Mouse (Mus musculus) ES-E14 (cell line): ENCODE measurements at regions not wholly inside any gene's neighbourhood (a gene's known extent, or its start where the extent isn't known, plus 50 kb on each side); places are given as distances from the start of the nearest gene placed in this dataset.

Source experiments
- DNase-seq: peaks from one replicate; pipeline ENCODE4 v3.0.0-alpha.2; 2013; ENCODE audit warnings: low read depth, low spot score
- H3K27ac ChIP-seq: 2 replicates; pipeline ENCODE4 v1.5.1; 2012; ENCODE audit warnings: low read depth, mild to moderate bottlenecking, low read length, moderate library complexity, mixed read lengths; ENCODE audit not compliant: poor library complexity, insufficient read depth, severe bottlenecking
- H3K36me3 ChIP-seq: 2 replicates; pipeline ENCODE4 v1.6.1; 2012; ENCODE audit warnings: mild to moderate bottlenecking, low read length, moderate library complexity, mixed read lengths; ENCODE audit not compliant: control insufficient read depth, poor library complexity, insufficient read depth, severe bottlenecking
- H3K4me1 ChIP-seq, 2 experiments: fragments of 150-350 bp in 1 of 2; sonication (generic) in 1 of 2; 2 replicates each; pipeline ENCODE4 v1.6.1; 2012; ENCODE audit warnings: low read length in 2 of 2, mild to moderate bottlenecking in 1 of 2, mixed read lengths in 1 of 2; ENCODE audit not compliant: control insufficient read depth in 2 of 2, insufficient read depth in 2 of 2, poor library complexity in 1 of 2
- H3K4me3 ChIP-seq, 2 experiments: fragments of 150-350 bp in 1 of 2; sonication (generic) in 1 of 2; 2 replicates each; pipeline ENCODE4 v1.5.1; 2012; ENCODE audit warnings: low read length in 2 of 2, low read depth in 1 of 2, mild to moderate bottlenecking in 1 of 2, mixed read lengths in 1 of 2; ENCODE audit not compliant: insufficient read depth in 1 of 2, poor library complexity in 1 of 2, severe bottlenecking in 1 of 2
- H3K9ac ChIP-seq: 2 replicates; pipeline ENCODE4 v1.6.1; 2012; ENCODE audit warnings: low read depth, mild to moderate bottlenecking, low read length, mixed read lengths; ENCODE audit not compliant: poor library complexity, insufficient read depth, severe bottlenecking
- H3K9me3 ChIP-seq: fragments of 150-350 bp; sonication (generic); 2 replicates; pipeline ENCODE4 v1.6.1; 2012; ENCODE audit warnings: low read depth, mild to moderate bottlenecking, low read length; ENCODE audit not compliant: control insufficient read depth, insufficient read depth
- CHD2 ChIP-seq: IDR thresholded peaks from 2 replicates; pipeline ENCODE4 v1.6.1; 2014; ENCODE audit warnings: mild to moderate bottlenecking, low read depth, low read length, inconsistent platforms
- HCFC1 ChIP-seq: IDR thresholded peaks from 2 replicates; pipeline ENCODE4 v1.6.1; 2012; ENCODE audit warnings: low read length, inconsistent platforms, borderline replicate concordance; ENCODE audit not compliant: insufficient read depth
- MAFK ChIP-seq: IDR thresholded peaks from 2 replicates; pipeline ENCODE4 v1.6.1; 2014; ENCODE audit warnings: mild to moderate bottlenecking, low read depth, low read length, inconsistent platforms; ENCODE audit not compliant: insufficient read depth
- ZC3H11A ChIP-seq: IDR thresholded peaks from 2 replicates; pipeline ENCODE4 v1.6.1; 2012; ENCODE audit warnings: low read depth, mild to moderate bottlenecking, inconsistent platforms, low read length, borderline replicate concordance
- ZNF384 ChIP-seq: IDR thresholded peaks from 2 replicates; pipeline ENCODE4 v1.6.1; 2012; ENCODE audit warnings: low read depth, low read length, inconsistent platforms
- in situ Hi-C, 2 experiments: fragments of 600-800 bp; cut with MboI; formaldehyde crosslinking; loops; one replicate each; pipeline ENCODE4 v1.15.1; 2025; ENCODE audit warnings: low sequenced_read_pairs in 2 of 2, inconsistent platforms in 1 of 2; ENCODE audit not compliant: unreplicated experiment in 2 of 2

DNA sequence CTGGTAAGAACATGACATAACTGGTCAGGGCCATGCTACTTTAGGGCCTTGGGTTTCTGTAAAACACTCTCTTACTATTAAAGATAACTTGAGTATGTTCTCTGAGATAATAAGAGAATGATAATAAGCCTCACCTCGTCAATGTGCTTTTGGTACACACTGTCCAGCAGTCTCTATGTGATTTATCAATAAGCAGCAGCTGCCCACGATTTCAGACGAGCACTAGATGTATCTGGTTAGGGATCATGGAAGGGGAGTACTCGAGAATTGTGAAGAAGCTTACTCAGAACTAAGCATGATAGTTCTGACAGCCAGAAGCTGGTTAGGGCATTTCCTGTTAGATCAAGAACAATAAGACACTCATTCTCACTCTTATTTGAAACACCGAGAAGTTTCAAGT is 53.8 kb downstream of the Neurod6 start:
- H3K9ac ChIP-seq = no peak overlapping the region

GRCm38 (mm10) chr6:55620366-55620765 is 60.7 kb downstream of the Neurod6 start:
- Histone ChIP-seq H3K4me3 (no peak overlapping the region), H3K27ac (no peak overlapping the region), H3K36me3 (no peaks in the 10 kb centered on the region), H3K9ac (no peak overlapping the region), H3K9me3 (no peaks in the 10 kb centered on the region), H3K4me1 (no peaks in the 10 kb centered on the region)
- no peak for TF ChIP-seq ZC3H11A
- no peak for TF ChIP-seq MAFK
- no peak for TF ChIP-seq CHD2
- no peak for TF ChIP-seq HCFC1
- TF ChIP-seq ZNF384 = no peak
- in situ Hi-C loops = no loop called here
- no peak for DNase-seq

More for the DNA sequence above, 53.8 kb downstream of the Neurod6 start:
- DNase-seq = no peak
- Histone ChIP-seq H3K4me1 (no peaks in the 10 kb centered on the region), H3K9me3 (no peaks in the 10 kb centered on the region), H3K4me3 (no peak overlapping the region), H3K36me3 (no peaks in the 10 kb centered on the region), H3K27ac (no peak overlapping the region)
- in situ Hi-C loops = no loop called here
- TF ChIP-seq MAFK = no peak
- TF ChIP-seq CHD2 = no peak
- no peak for TF ChIP-seq HCFC1
- TF ChIP-seq ZNF384 = no peak
- TF ChIP-seq ZC3H11A = no peak

DNA sequence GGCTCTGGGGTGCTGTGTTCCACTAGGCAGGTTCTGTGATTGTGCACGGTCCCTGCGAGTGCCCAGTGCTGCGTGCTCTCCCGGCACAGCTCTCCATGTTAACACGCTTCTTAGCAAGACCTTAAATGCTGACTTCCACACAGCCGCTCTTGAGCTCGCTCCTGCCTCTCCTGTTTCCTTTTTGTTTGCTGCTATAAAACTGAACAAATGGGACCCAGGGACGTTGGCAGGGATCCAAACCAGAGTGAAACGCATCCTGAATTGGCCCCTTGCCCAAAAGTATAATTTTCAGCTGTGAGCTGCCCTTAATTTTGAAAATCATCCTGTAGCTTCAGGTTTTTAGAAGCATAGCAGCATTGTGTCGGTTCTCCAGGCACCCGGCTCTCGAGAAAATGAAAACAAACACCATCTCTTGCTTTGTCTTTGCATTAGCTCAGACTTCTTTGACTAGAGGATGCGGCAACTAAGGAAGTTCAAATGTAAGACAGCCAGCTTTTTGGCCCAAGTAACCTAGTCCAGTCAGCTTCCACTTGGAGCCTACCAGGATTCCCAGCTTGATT is 63.1 kb downstream of the Neurod6 start:
- Histone ChIP-seq H3K4me3 (no peak overlapping the region), H3K4me1 (no peaks in the 10 kb centered on the region), H3K27ac (no peak overlapping the region), H3K9ac (no peak overlapping the region), H3K9me3 (no peaks in the 10 kb centered on the region), H3K36me3 (no peaks in the 10 kb centered on the region)
- in situ Hi-C loops = no loop called here
- no peak for TF ChIP-seq MAFK
- no peak for TF ChIP-seq CHD2
- TF ChIP-seq ZNF384 = no peak
- no peak for TF ChIP-seq HCFC1
- no peak for TF ChIP-seq ZC3H11A
- no peak for DNase-seq

DNA sequence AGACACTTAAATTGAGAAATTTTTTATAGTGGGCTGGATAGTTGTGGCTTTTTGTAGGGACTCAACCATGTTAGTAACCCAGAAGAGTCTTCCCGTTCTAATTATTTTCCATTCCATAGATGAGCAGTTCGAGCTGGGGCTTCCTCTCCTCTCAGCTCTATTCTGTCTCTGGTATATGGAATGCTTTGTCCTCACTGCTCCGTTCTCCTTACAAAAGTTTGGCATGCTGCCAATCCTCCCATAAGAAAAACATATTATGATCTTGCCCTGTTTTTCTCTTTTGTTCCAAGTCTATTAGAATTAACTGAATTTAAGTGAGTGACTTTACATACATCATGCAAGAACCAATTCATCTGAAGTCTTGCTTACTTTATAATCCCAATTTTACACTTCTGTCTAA is 70.7 kb downstream of the Neurod6 start:
- Histone ChIP-seq H3K27ac (no peak overlapping the region), H3K9me3 (no peaks in the 10 kb centered on the region), H3K4me1 (no peaks in the 10 kb centered on the region), H3K36me3 (no peaks in the 10 kb centered on the region), H3K9ac (no peak overlapping the region), H3K4me3 (no peak overlapping the region)
- DNase-seq = no peak
- TF ChIP-seq ZNF384 (no peak), CHD2 (no peak), ZC3H11A (no peak), MAFK (no peak), HCFC1 (no peak)
- in situ Hi-C loops = no loop called here

DNA sequence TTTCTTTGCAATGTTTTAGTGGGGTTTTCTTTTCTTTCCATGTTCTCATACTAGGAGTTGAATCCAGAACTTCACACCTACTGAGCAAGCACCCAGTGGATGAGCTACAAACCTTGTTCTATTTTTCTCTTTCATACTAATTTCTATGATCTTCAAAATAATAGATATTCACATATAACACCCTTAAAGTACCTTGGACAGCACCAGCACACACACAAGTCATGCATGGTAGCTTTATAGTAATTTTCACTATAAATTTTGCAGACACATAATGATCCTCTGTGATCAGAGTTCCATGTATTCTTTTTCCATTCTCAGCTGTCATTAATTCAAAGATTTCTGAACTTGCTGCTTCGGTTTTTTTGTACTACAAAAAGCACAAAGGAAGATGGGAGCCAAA is 71.1 kb downstream of the Neurod6 start:
- Histone ChIP-seq H3K4me3 (no peak overlapping the region), H3K36me3 (no peaks in the 10 kb centered on the region), H3K27ac (no peak overlapping the region), H3K9me3 (no peaks in the 10 kb centered on the region), H3K9ac (no peak overlapping the region), H3K4me1 (no peaks in the 10 kb centered on the region)
- in situ Hi-C loops = no loop called here
- TF ChIP-seq ZC3H11A (no peak), HCFC1 (no peak), MAFK (no peak), ZNF384 (no peak), CHD2 (no peak)
- no peak for DNase-seq
